Mouse (Mus musculus): ENCODE measurements around the gene Gpd1l. TPM values are rescaled to one million over a fixed set of nuclear protein-coding genes. Genes with fewer than 3 reads are reported as not detected.
"Not testable (repeated sequence)": the region's sequence is repeated elsewhere in the genome, so short reads cannot be mapped to it uniquely, and the experiment has no call there.

Gene Gpd1l
- polyA plus RNA-seq (2014; fragmentation: Nextera tagmentation; extraction: Ambion mirVana), result 10.0 and 11.2 TPM in 2 replicates

DNA sequence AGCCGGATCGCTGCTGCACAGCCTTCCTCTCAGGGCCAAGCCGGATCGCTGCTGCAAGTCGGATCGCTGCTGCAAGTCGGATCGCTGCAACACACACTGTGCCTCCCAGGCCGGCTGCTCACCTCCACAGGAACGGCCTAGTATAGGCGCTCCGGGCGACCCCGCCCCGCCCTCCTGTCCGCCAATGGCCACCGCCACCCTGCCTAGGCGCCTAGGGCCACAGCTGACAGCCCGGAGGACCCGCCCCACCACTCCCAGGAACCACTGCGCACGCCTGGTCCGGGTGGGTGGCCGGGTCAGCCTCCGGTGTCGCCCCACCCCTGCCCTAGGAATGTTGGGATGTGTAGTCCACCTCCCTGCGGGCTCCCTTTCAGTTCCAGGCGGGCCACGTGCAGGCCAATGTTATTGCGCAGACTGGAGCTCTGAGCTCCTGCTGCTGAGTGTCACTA lies at the start of gene Gpd1l:
Gpd1l (minus strand) TSS at position 265 of the 449 bp plus-strand sequence.
- Histone ChIP-seq H3K27ac (ENCODE audit: low read depth, low read length) (no peak within 1 kb of the TSS), H3K9me3 (ENCODE audit: control insufficient read depth, low read length) (no peaks in the 10 kb centered on the region), H3K4me3 (ENCODE audit: low read depth, low read length) (peak within 1 kb of the TSS; percentile 65), H3K9ac (ENCODE audit: low read length) (peak within 1 kb of the TSS; percentile 74), H3K4me2 (peak within 1 kb of the TSS; percentile 93), H3K4me1 (ENCODE audit: control insufficient read depth, insufficient read depth, low read length) (peaks cover 10% of the 10 kb centered on the region), H3K27me3 (ENCODE audit: control insufficient read depth, insufficient read depth, low read length) (no peaks in the 10 kb centered on the region), H3K36me3 (ENCODE audit: control insufficient read depth, insufficient read depth, low read length) (no peaks in the 10 kb centered on the region)
- ATAC-seq (ENCODE audit: low FRiP score), result peak; percentile 99
- DNase-seq (ENCODE audit: low spot score, missing footprints), result peak; percentile 98
- 1% methylated on average over 29 of the region's 30 CpGs for WGBS

DNA sequence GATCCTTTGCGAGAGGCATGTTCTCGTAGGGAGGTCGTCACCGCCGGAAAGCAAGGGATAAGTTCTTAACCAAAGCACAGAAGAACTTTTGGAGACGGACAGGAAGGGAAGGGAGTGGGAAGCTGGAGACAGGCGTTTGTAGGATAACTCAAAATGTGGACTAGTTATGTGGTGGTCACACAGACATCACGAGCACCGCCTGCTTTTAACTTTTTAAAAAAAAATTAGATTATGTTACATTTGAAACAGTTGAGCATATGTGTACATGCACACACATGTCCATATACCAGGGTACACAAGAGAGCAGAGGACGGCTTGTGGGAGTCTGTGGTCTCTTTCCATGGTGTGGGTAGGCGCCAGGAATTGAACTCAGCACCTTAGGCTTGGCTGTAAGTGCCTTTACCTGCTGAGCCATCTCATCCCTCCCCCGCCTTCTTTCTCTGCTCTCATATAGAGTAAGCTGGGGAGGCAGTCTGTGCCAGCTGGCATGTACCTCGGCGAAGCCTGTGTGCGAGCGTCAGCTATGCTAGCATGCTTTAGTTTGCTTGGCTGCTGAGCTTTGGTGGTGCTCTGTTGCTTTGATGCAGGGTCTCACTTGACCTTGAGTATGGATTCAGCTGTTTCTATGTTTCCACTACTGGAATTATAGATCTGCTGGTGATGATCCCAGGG lies 49.0 kb upstream of the Gpd1l start, which contains the start of gene Rps27rt:
Rps27rt (minus strand) TSS at position 51 of the 672 bp plus-strand sequence.
- Histone ChIP-seq H3K9me3 (ENCODE audit: control insufficient read depth, low read length) (no peaks in the 10 kb centered on the region), H3K4me3 (ENCODE audit: low read depth, low read length) (no peak within 1 kb of the TSS), H3K27ac (ENCODE audit: low read depth, low read length) (no peak within 1 kb of the TSS), H3K27me3 (ENCODE audit: control insufficient read depth, insufficient read depth, low read length) (peaks cover 7% of the 10 kb centered on the region), H3K36me3 (ENCODE audit: control insufficient read depth, insufficient read depth, low read length) (no peaks in the 10 kb centered on the region), H3K4me2 (no peak within 1 kb of the TSS), H3K9ac (ENCODE audit: low read length) (no peak within 1 kb of the TSS), H3K4me1 (ENCODE audit: control insufficient read depth, insufficient read depth, low read length) (peaks cover 1% of the 10 kb centered on the region)
- ATAC-seq (ENCODE audit: low FRiP score) (no peak), DNase-seq (ENCODE audit: low spot score, missing footprints) (no peak)
- 94% methylated on average over 16 of the region's 16 CpGs for WGBS

DNA sequence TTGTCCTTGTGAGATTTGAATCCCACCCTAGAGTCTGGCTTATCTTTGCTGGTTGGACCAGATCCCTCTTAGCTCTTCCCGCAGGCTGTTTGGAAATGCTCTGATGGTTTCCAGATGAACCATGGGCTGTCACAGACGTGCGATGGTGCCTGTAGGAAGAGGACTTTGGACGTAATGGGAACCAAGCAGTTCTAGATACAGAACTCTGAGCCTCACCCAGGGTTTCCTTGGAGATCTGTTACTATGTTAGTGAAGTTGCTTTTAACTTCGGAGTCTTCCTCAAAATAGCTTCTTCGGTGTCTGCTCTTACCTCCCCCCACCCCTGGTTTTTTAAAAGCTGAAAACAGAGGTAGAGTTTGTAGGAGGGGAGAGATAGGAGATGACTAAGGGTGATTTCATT lies 46.2 kb upstream of the Gpd1l start:
- no peak for DNase-seq (ENCODE audit: low spot score, missing footprints)
- WGBS, result 80% methylated on average over 6 of the region's 6 CpGs
- ATAC-seq (ENCODE audit: low FRiP score), result no peak
- Histone ChIP-seq H3K9me3 (ENCODE audit: control insufficient read depth, low read length) (no peaks in the 10 kb centered on the region), H3K36me3 (ENCODE audit: control insufficient read depth, insufficient read depth, low read length) (no peaks in the 10 kb centered on the region), H3K4me3 (ENCODE audit: low read depth, low read length) (no peak overlapping the region), H3K9ac (ENCODE audit: low read length) (no peak overlapping the region), H3K4me1 (ENCODE audit: control insufficient read depth, insufficient read depth, low read length) (peaks cover 3% of the 10 kb centered on the region), H3K4me2 (no peak overlapping the region), H3K27ac (ENCODE audit: low read depth, low read length) (no peak overlapping the region), H3K27me3 (ENCODE audit: control insufficient read depth, insufficient read depth, low read length) (peaks cover 12% of the 10 kb centered on the region)

DNA sequence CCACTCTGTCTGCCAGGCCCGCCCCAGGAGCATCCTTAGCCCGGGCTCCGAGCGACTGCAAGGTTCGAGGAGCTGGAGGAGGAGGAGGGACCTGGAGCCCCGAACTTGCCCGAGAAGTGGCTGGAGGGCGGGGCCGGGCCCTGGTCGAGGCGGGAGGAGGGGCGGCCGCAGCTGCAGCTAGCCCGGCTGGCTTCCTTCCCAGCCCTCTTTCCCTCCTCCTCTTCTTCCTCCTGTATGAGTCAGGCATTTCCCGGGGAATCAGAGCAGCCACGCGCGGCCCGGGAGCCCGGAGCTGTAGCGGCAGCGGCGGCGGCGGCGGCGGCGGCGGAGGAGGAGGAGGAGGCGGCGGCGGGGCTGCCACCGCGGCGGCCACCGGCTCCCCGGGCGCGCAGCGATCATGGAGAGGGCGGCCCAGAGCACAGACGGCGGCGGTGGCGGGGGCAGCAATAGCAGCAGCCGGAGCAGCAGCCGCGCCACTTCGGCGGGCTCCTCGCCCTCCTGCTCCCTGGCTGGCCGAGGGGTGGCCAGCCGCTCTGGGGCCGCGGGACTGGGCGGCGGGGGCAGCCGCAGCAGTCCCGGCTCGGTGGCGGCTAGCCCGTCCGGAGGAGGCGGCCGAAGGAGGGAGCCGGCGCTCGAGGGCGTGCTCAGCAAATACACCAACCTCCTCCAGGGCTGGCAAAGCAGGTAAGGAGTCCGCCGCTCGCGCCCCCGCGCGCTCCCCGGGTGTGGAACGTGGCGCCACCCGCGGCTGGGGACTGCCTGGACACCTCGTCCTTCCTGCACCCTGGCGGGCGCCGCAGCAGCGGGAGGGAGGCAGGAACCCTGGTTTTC lies 44.7 kb upstream of the Gpd1l start, which contains the start of gene Osbpl10:
Osbpl10 (plus strand) TSS at position 289 of the 831 bp plus-strand sequence.
- peak; percentile 88 for ATAC-seq (ENCODE audit: low FRiP score)
- peaks cover 12% of the 10 kb centered on the region for H3K27me3 ChIP-seq (ENCODE audit: control insufficient read depth, insufficient read depth, low read length)

DNA sequence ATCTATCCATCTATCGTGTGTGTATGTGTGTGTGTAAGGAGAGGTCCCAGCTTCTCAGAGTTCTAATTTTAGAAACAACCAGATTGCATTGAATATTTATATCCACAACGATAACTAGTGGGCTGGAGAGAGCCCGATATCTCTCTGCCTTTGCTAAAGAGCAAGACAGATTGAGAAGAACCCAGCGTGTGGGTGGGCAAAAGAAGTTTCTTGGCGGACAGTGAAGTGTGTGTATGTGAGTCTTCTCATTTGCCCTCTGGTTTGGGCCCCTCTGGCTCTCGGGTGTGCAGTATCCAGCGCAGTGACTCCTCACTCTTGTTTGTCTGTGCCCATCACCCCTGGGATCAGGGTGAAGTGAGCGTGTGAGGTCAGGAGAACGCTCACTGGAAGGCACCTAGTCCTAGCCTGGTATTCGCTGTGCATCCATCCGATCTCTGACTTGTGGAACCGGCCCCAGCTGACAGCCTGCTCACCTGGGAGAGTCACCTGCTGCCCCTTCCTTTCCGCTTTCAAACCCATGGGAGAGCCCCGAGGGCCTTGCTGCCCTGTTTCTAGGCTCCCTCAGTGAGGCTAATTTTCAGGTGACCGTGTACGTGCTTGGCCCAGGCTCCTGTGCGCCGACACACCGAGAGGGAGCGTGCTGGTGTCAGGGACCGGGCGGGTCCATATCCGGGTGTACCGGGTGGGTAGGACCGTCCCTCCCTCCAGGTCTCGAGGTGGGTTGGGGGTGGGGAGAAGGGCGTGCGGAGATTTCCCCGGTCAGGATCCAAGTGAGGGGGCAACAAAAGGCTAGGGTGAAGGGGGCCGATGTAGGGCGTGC lies 43.9 kb upstream of the Gpd1l start:
- Histone ChIP-seq H3K9me3 (ENCODE audit: control insufficient read depth, low read length) (no peaks in the 10 kb centered on the region), H3K4me1 (ENCODE audit: control insufficient read depth, insufficient read depth, low read length) (peaks cover 3% of the 10 kb centered on the region), H3K36me3 (ENCODE audit: control insufficient read depth, insufficient read depth, low read length) (no peaks in the 10 kb centered on the region), H3K4me3 (ENCODE audit: low read depth, low read length) (peak overlapping the region; percentile 71), H3K9ac (ENCODE audit: low read length) (peak overlapping the region; percentile 85), H3K27me3 (ENCODE audit: control insufficient read depth, insufficient read depth, low read length) (peaks cover 12% of the 10 kb centered on the region), H3K4me2 (peak overlapping the region; percentile 73), H3K27ac (ENCODE audit: low read depth, low read length) (no peak overlapping the region)
- ATAC-seq (ENCODE audit: low FRiP score) (peak; percentile 17), DNase-seq (ENCODE audit: low spot score, missing footprints) (no peak)
- 9% methylated on average over 31 of the region's 31 CpGs for WGBS

More for the DNA sequence above, 44.7 kb upstream of the Gpd1l start, which contains the start of gene Osbpl10:
- peak; percentile 97 for DNase-seq (ENCODE audit: low spot score, missing footprints)
- WGBS, result under 1% methylated on average over 68 of the region's 86 CpGs
- H3K36me3 ChIP-seq (ENCODE audit: control insufficient read depth, insufficient read depth, low read length), result no peaks in the 10 kb centered on the region
- H3K9me3 ChIP-seq (ENCODE audit: control insufficient read depth, low read length), result no peaks in the 10 kb centered on the region
- peaks cover 3% of the 10 kb centered on the region for H3K4me1 ChIP-seq (ENCODE audit: control insufficient read depth, insufficient read depth, low read length)
- peak within 1 kb of the TSS; percentile 73 for H3K4me2 ChIP-seq
- H3K4me3 ChIP-seq (ENCODE audit: low read depth, low read length), result peak within 1 kb of the TSS; percentile 71
- peak within 1 kb of the TSS; percentile 85 for H3K9ac ChIP-seq (ENCODE audit: low read length)
- H3K27ac ChIP-seq (ENCODE audit: low read depth, low read length), result peak within 1 kb of the TSS; percentile 35; the same call in 1 of the 2 replicates

DNA sequence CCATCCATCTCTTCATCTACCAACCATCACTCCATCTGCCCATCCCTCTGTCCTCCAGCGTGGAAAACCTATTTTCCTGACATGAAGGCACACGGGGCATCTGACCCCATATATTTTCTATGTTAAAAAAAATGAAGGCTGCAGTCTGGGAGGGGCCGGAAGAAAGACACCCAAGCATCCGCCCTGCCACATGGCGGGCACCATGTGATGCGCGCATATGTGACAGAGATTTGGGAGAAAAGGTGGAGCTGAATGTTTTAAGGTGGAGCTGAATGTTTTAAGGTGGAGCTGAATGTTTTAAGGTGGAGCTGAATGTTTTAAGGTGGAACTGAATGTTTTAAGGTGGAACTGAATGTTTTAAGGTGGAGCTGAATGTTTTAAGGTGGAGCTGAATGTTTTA lies 32.5 kb upstream of the Gpd1l start:
- H3K27me3 ChIP-seq (ENCODE audit: control insufficient read depth, insufficient read depth, low read length); H3K9me3 ChIP-seq (ENCODE audit: control insufficient read depth, low read length); H3K36me3 ChIP-seq (ENCODE audit: control insufficient read depth, insufficient read depth, low read length); H3K9ac ChIP-seq (ENCODE audit: low read length); ATAC-seq (ENCODE audit: low FRiP score); H3K4me2 ChIP-seq; H3K27ac ChIP-seq (ENCODE audit: low read depth, low read length); DNase-seq (ENCODE audit: low spot score, missing footprints); H3K4me1 ChIP-seq (ENCODE audit: control insufficient read depth, insufficient read depth, low read length); H3K4me3 ChIP-seq (ENCODE audit: low read depth, low read length): not testable (repeated sequence)
- 86% methylated on average over 7 of the region's 7 CpGs for WGBS

DNA sequence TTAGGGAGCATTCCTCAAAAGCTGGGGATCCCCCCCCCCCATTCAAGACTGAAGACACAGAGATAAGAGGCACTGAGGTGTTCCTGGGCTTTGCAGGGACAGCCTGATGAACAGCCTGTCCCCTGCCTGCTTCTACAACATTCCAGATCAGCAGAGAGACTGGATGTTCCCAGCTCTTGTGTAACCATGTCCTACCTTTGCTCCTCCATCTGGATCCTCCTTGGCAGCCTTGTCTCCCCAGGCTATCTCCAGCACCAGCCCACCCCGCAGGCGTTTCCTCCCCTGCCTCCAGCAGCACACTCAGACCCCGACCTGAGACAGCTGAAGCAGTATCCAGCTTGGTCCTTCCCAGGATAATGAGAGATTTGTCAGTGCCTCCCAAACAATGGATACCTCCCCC lies 30.3 kb upstream of the Gpd1l start:
- H3K4me2 ChIP-seq, result no peak overlapping the region
- WGBS, result 63% methylated on average over 3 of the region's 3 CpGs

DNA sequence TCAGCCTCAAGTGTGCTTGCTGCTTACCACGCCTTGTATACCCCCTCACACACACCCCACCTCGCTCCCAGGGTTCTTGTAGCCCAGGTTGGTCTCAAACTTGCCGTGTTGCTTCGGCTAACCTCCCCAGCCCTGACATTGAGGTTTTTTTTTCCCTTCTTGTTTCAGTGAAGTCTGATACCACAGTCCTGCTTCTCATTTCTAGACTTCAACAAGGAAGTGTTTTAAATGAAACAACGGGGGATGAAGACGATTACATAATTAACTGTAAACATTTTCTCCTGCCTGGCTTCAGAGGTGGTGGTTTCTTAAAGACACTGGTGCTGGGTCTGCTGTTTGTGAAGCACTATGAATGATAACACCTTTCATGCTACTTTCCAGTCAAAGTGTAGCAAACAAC lies 27.1 kb upstream of the Gpd1l start:
- no peak overlapping the region for H3K4me3 ChIP-seq (ENCODE audit: low read depth, low read length)
- no peaks in the 10 kb centered on the region for H3K4me1 ChIP-seq (ENCODE audit: control insufficient read depth, insufficient read depth, low read length)
- no peak overlapping the region for H3K9ac ChIP-seq (ENCODE audit: low read length)
- ATAC-seq (ENCODE audit: low FRiP score) (no peak), DNase-seq (ENCODE audit: low spot score, missing footprints) (no peak)
- no peak overlapping the region for H3K4me2 ChIP-seq
- no peak overlapping the region for H3K27ac ChIP-seq (ENCODE audit: low read depth, low read length)
- H3K9me3 ChIP-seq (ENCODE audit: control insufficient read depth, low read length), result no peaks in the 10 kb centered on the region
- no peaks in the 10 kb centered on the region for H3K36me3 ChIP-seq (ENCODE audit: control insufficient read depth, insufficient read depth, low read length)
- no peaks in the 10 kb centered on the region for H3K27me3 ChIP-seq (ENCODE audit: control insufficient read depth, insufficient read depth, low read length)
- 87% methylated on average over 6 of the region's 6 CpGs for WGBS

More for the DNA sequence above, 30.3 kb upstream of the Gpd1l start:
- Histone ChIP-seq H3K9me3 (ENCODE audit: control insufficient read depth, low read length) (no peaks in the 10 kb centered on the region), H3K4me3 (ENCODE audit: low read depth, low read length) (no peak overlapping the region), H3K36me3 (ENCODE audit: control insufficient read depth, insufficient read depth, low read length) (no peaks in the 10 kb centered on the region), H3K9ac (ENCODE audit: low read length) (no peak overlapping the region), H3K4me1 (ENCODE audit: control insufficient read depth, insufficient read depth, low read length) (no peaks in the 10 kb centered on the region), H3K27ac (ENCODE audit: low read depth, low read length) (no peak overlapping the region), H3K27me3 (ENCODE audit: control insufficient read depth, insufficient read depth, low read length) (no peaks in the 10 kb centered on the region)
- no peak for DNase-seq (ENCODE audit: low spot score, missing footprints)
- no peak for ATAC-seq (ENCODE audit: low FRiP score)
